Mouse (Mus musculus): ENCODE results near the gene Prdm12. TPM values are rescaled to one million over a fixed set of nuclear protein-coding genes. Genes with fewer than 3 reads are reported as not detected.

Prdm12 gene
- polyA plus RNA-seq, 1 experiment from 2014 or later = not detected

GRCm38 (mm10) chr2:31637311-31637710, 2.5 kb upstream of the Prdm12 start:
- Histone ChIP-seq H3K27me3 (ENCODE audit: insufficient read depth, low read length) (peaks cover 100% of the 10 kb centered on the region), H3K9me3 (ENCODE audit: low read depth, low read length) (no peaks in the 10 kb centered on the region), H3K4me1 (ENCODE audit: insufficient read depth) (peaks cover 7% of the 10 kb centered on the region; the same call in 1 of the 2 replicates), H3K9ac (no peak overlapping the region), H3K36me3 (ENCODE audit: insufficient read depth) (no peaks in the 10 kb centered on the region), H3K4me3 (ENCODE audit: low read depth, low read length) (no peak overlapping the region; the same call in 1 of the 2 replicates), H3K27ac (ENCODE audit: low read depth) (no peak overlapping the region), H3K4me2 (no peak overlapping the region)
- DNase-seq (no peak), ATAC-seq (ENCODE audit: insufficient read depth) (no peak)
- no peak for TF ChIP-seq CTCF (IDR thresholded peaks at IDR 0.05; ENCODE audit: low read depth)
- under 1% methylated on average over 12 of the region's 12 CpGs for WGBS

GRCm38 (mm10) chr2:31637807-31638206, 2.0 kb upstream of the Prdm12 start:
- H3K4me3 ChIP-seq (ENCODE audit: low read depth, low read length) = no peak overlapping the region
- H3K9me3 ChIP-seq (ENCODE audit: low read depth, low read length) = no peaks in the 10 kb centered on the region
- peaks cover 7% of the 10 kb centered on the region; the same call in 1 of the 2 replicates for H3K4me1 ChIP-seq (ENCODE audit: insufficient read depth)
- H3K27me3 ChIP-seq (ENCODE audit: insufficient read depth, low read length) = peaks cover 100% of the 10 kb centered on the region
- H3K36me3 ChIP-seq (ENCODE audit: insufficient read depth) = no peaks in the 10 kb centered on the region
- TF ChIP-seq CTCF (IDR thresholded peaks at IDR 0.05; ENCODE audit: low read depth) = peak; percentile 43
- H3K9ac ChIP-seq = no peak overlapping the region
- WGBS = under 1% methylated on average over 22 of the region's 22 CpGs
- no peak overlapping the region for H3K27ac ChIP-seq (ENCODE audit: low read depth)
- no peak for ATAC-seq (ENCODE audit: insufficient read depth)
- peak; percentile 62 for DNase-seq
- no peak overlapping the region for H3K4me2 ChIP-seq

- H3K36me3 ChIP-seq (ENCODE audit: insufficient read depth) = no peaks in the 10 kb centered on the region
- 2% methylated on average over 33 of the region's 34 CpGs for WGBS
- peaks cover 7% of the 10 kb centered on the region; the same call in 1 of the 2 replicates for H3K4me1 ChIP-seq (ENCODE audit: insufficient read depth)
- H3K4me3 ChIP-seq (ENCODE audit: low read depth, low read length) = 0 out of 2 replicates have a peak overlapping the region, but pooled peaks have one; percentile 9
- H3K9me3 ChIP-seq (ENCODE audit: low read depth, low read length) = no peaks in the 10 kb centered on the region
- no peak overlapping the region for H3K27ac ChIP-seq (ENCODE audit: low read depth)
- H3K27me3 ChIP-seq (ENCODE audit: insufficient read depth, low read length) = peaks cover 100% of the 10 kb centered on the region
- TF ChIP-seq CTCF (IDR thresholded peaks at IDR 0.05; ENCODE audit: low read depth) = no peak
- no peak overlapping the region for H3K4me2 ChIP-seq
- no peak for ATAC-seq (ENCODE audit: insufficient read depth)
- DNase-seq = no peak
- no peak overlapping the region for H3K9ac ChIP-seq
Measured at GRCm38 (mm10) chr2:31638581-31639465, 1.0 kb upstream of the Prdm12 start.

- no peak for ATAC-seq (ENCODE audit: insufficient read depth)
- WGBS = 1% methylated on average over 12 of the region's 13 CpGs
- Histone ChIP-seq H3K27me3 (ENCODE audit: insufficient read depth, low read length) (peaks cover 100% of the 10 kb centered on the region), H3K9me3 (ENCODE audit: low read depth, low read length) (no peaks in the 10 kb centered on the region), H3K4me3 (ENCODE audit: low read depth, low read length) (0 out of 2 replicates have a peak overlapping the region, but pooled peaks have one; percentile 9), H3K4me2 (no peak overlapping the region), H3K36me3 (ENCODE audit: insufficient read depth) (no peaks in the 10 kb centered on the region), H3K9ac (no peak overlapping the region), H3K27ac (ENCODE audit: low read depth) (no peak overlapping the region), H3K4me1 (ENCODE audit: insufficient read depth) (peaks cover 7% of the 10 kb centered on the region; the same call in 1 of the 2 replicates)
- no peak for DNase-seq
- TF ChIP-seq CTCF (IDR thresholded peaks at IDR 0.05; ENCODE audit: low read depth) = no peak
Measured at GRCm38 (mm10) chr2:31639466-31639760, 424 bp upstream of the Prdm12 start.

- DNase-seq (no peak), ATAC-seq (ENCODE audit: insufficient read depth) (no peak)
- H3K9me3 ChIP-seq (ENCODE audit: low read depth, low read length) = no peaks in the 10 kb centered on the region
- TF ChIP-seq CTCF (IDR thresholded peaks at IDR 0.05; ENCODE audit: low read depth) = no peak
- WGBS = 1% methylated on average over 48 of the region's 48 CpGs
- no peak overlapping the region for H3K4me2 ChIP-seq
- no peaks in the 10 kb centered on the region for H3K36me3 ChIP-seq (ENCODE audit: insufficient read depth)
- H3K4me3 ChIP-seq (ENCODE audit: low read depth, low read length) = no peak overlapping the region
- peaks cover 3% of the 10 kb centered on the region; the same call in 1 of the 2 replicates for H3K4me1 ChIP-seq (ENCODE audit: insufficient read depth)
- H3K9ac ChIP-seq = no peak overlapping the region
- H3K27me3 ChIP-seq (ENCODE audit: insufficient read depth, low read length) = peaks cover 100% of the 10 kb centered on the region
- H3K27ac ChIP-seq (ENCODE audit: low read depth) = no peak overlapping the region
Measured at GRCm38 (mm10) chr2:31640609-31641507, 1.0 kb downstream of the Prdm12 start.

- Histone ChIP-seq H3K4me1 (ENCODE audit: insufficient read depth) (no peaks in the 10 kb centered on the region), H3K9me3 (ENCODE audit: low read depth, low read length) (no peaks in the 10 kb centered on the region), H3K27me3 (ENCODE audit: insufficient read depth, low read length) (peaks cover 100% of the 10 kb centered on the region), H3K9ac (no peak overlapping the region), H3K4me3 (ENCODE audit: low read depth, low read length) (no peak overlapping the region), H3K27ac (ENCODE audit: low read depth) (no peak overlapping the region), H3K4me2 (no peak overlapping the region), H3K36me3 (ENCODE audit: insufficient read depth) (no peaks in the 10 kb centered on the region)
- no peak for ATAC-seq (ENCODE audit: insufficient read depth)
- no peak for DNase-seq
- 1% methylated on average over 11 of the region's 11 CpGs for WGBS
- TF ChIP-seq CTCF (IDR thresholded peaks at IDR 0.05; ENCODE audit: low read depth) = no peak
Measured at GRCm38 (mm10) chr2:31641508-31641830, 1.6 kb downstream of the Prdm12 start.

GRCm38 (mm10) chr2:31641929-31642328, 2.1 kb downstream of the Prdm12 start:
- no peak overlapping the region for H3K4me3 ChIP-seq (ENCODE audit: low read depth, low read length)
- no peak overlapping the region for H3K4me2 ChIP-seq
- no peak overlapping the region for H3K27ac ChIP-seq (ENCODE audit: low read depth)
- no peaks in the 10 kb centered on the region for H3K9me3 ChIP-seq (ENCODE audit: low read depth, low read length)
- H3K27me3 ChIP-seq (ENCODE audit: insufficient read depth, low read length) = peaks cover 100% of the 10 kb centered on the region
- DNase-seq (no peak), ATAC-seq (ENCODE audit: insufficient read depth) (no peak)
- WGBS = 3% methylated on average over 18 of the region's 18 CpGs
- H3K36me3 ChIP-seq (ENCODE audit: insufficient read depth) = no peaks in the 10 kb centered on the region
- H3K9ac ChIP-seq = no peak overlapping the region
- no peaks in the 10 kb centered on the region for H3K4me1 ChIP-seq (ENCODE audit: insufficient read depth)
- no peak for TF ChIP-seq CTCF (IDR thresholded peaks at IDR 0.05; ENCODE audit: low read depth)

All from lung, embryonic 14.5 days (tissue).